Mouse (Mus musculus) lung, postnatal 0 days (tissue): ENCODE measurements around the gene Nedd9.

Source experiments
- CTCF ChIP-seq: IDR thresholded peaks from 2 replicates; pipeline ENCODE4 v1.5.1; 2016; ENCODE audit warnings: antibody characterized with exemption, mild to moderate bottlenecking
- EP300 ChIP-seq: IDR thresholded peaks from 2 replicates; pipeline ENCODE4 v1.6.1; 2016; ENCODE audit warnings: antibody characterized with exemption, mild to moderate bottlenecking, control low read depth

DNA sequence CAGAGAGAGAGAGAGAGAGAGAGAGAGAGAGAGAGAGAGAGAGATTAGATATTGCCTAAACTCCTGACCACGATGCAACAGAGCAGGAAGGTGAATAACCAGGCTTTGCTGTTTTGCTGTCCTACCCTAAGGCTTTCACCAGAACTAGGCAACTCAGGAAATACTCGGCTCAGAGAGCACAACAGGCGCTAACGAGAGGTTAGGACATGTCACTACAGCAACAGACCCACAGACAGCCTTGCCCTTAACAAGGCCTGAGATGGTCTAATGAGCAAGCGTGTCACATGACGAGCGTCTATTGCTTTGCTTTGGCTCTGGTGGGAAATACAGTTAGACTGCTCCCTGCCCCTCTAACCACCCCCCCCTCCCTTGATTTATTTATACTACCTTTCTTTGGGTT, 159.6 kb downstream of the Nedd9 start:
- TF ChIP-seq CTCF (no peak), EP300 (no peak)
